Mouse (Mus musculus): ENCODE measurements around the gene Aqp5.

Aqp5 gene

GRCm38 (mm10) chr15:99637405-99638123, 47.0 kb downstream of the Aqp5 start:
- no peak for DNase-seq (ENCODE audit: low read depth, low spot score)

DNA sequence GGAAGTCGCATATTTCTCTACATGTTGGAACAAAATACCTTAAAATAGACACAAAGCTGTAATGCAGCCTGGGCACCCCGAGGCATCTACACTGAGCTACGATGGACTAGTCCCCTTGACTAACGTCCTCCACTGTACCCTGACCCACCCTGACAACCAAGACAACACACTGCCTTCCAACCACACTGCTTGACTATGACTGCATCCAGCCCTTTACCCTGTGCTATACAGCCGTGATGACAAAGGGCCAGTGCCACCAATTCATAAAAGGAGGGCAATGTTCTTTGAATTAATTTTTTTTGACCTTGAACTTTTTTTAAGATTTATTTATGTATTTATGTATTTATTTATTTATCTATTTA, 47.5 kb downstream of the Aqp5 start:
- DNase-seq (ENCODE audit: low read depth, low spot score) = no peak

DNA sequence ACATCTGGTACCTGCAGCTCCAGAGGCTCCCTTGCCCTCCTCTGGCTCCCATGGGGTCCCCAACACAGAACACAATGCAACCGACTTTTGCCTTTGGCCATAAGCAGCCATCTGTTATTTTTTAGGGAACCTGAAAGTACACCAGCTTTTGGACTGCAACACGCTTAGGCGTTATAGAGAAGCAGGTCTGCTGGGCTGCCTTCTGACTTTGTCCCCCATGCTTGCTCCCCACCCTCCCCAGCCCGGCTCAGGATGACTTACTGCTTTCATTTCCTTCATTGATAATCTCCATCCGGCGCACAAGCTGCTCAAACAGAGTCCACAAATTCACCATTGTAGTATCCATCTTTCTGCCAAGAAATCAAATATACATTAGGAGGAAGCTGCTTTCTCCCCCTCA, 52.0 kb downstream of the Aqp5 start:
- DNase-seq (ENCODE audit: low read depth, low spot score) = no peak

DNA sequence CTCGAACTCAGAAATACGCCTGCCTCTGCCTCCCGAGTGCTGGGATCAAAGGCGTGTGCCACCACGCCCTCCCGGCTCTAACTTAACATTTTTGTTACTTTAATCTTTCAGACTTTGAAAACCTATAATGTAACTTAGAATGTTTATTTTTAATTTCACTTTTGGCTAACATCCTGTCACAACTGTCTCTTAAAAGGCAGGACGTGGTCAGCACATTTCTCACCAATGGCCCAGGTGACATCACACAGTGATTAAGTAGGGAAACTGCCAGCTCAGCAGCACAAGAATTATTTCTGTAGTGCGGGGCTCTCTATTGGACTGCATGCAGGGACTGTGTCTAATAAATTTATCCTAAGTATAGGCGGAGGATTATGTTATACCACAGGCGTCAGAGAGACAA, 53.2 kb downstream of the Aqp5 start:
- DNase-seq (ENCODE audit: low read depth, low spot score) = no peak
